Mouse (Mus musculus) heart, adult 2 months (tissue): ENCODE measurements at regions not wholly inside any gene's neighbourhood (a gene's known extent, or its start where the extent isn't known, plus 50 kb on each side); places are given as distances from the start of the nearest gene placed in this dataset.

Experiments used
- DNase-seq, 2 experiments: peaks; one replicate each; pipeline ENCODE4 v3.0.0; 2021
- H3K27ac ChIP-seq: fragments of 200-600 bp; 2 replicates; pipeline ENCODE4 v1.8.1; 2022
- H3K27me3 ChIP-seq: fragments of 200-500 bp; 2 replicates; pipeline ENCODE4 v1.6.1; 2012; ENCODE audit warnings: mild to moderate bottlenecking, low read length, inconsistent platforms, mixed read lengths; ENCODE audit not compliant: control insufficient read depth, insufficient read depth
- H3K36me3 ChIP-seq: fragments of 200-500 bp; 2 replicates; pipeline ENCODE4 v1.6.1; 2012; ENCODE audit warnings: low read length, inconsistent platforms; ENCODE audit not compliant: control insufficient read depth, insufficient read depth
- H3K4me1 ChIP-seq: fragments of 200-500 bp; 2 replicates; pipeline ENCODE4 v1.6.1; 2011; ENCODE audit warnings: low read length; ENCODE audit not compliant: control insufficient read depth, insufficient read depth
- H3K4me3 ChIP-seq: fragments of 200-600 bp; 2 replicates; pipeline ENCODE4 v1.8.1; 2022
- H3K79me2 ChIP-seq: fragments of 200-500 bp; replicated peaks from 2 replicates; pipeline ENCODE4 v1.6.1; 2012; ENCODE audit warnings: mild to moderate bottlenecking, inconsistent platforms, low read length, moderate library complexity, mixed read lengths; ENCODE audit not compliant: control insufficient read depth, insufficient read depth
- H3K9ac ChIP-seq: fragments of 200-500 bp; 2 replicates; pipeline ENCODE4 v1.6.1; 2012; ENCODE audit warnings: low read depth, mild to moderate bottlenecking, control low read depth, inconsistent platforms, low read length, mixed read lengths
- CTCF ChIP-seq: fragments of 200-600 bp; IDR thresholded peaks from 2 replicates; pipeline ENCODE4 v1.8.1; 2022; ENCODE audit warnings: antibody characterized with exemption, mild to moderate bottlenecking, moderate library complexity
- EP300 ChIP-seq: fragments of 200-500 bp; IDR thresholded peaks from 2 replicates; pipeline ENCODE4 v1.6.1; 2011; ENCODE audit warnings: low read depth, low read length, control low read depth; ENCODE audit not compliant: insufficient read depth
- POLR2A ChIP-seq: fragments of 200-500 bp; IDR thresholded peaks from 2 replicates; pipeline ENCODE4 v1.6.1; 2011; ENCODE audit warnings: mild to moderate bottlenecking, low read depth, low read length, control low read depth; ENCODE audit not compliant: insufficient read depth
- WGBS: fragments of 180-500 bp; shearing (Covaris S2); methylation state at CpG from one replicate; pipeline ENCODE4 v1.1.7; 2018; 5-methylcytosine and 5-hydroxymethylcytosine counted together
- intact Hi-C: fragments of 180-260 bp; cut with DNase I; formaldehyde crosslinking; loops from one replicate; pipeline ENCODE4 v1.15.1; 2025

- H3K4me1 ChIP-seq, result no peaks in the 10 kb centered on the region
- WGBS, result 81% methylated on average over 3 of the region's 3 CpGs
Observed at GRCm38 (mm10) chr7:40738174-40738573, 160.0 kb upstream of the Vstm2b start.

GRCm38 (mm10) chr7:40742553-40743151 is 155.5 kb upstream of the Vstm2b start:
- no peak for DNase-seq
- WGBS, result 45% methylated on average over 4 of the region's 4 CpGs
- intact Hi-C loops, result loop anchor here (10.0 kb wide), 1 partner anchor 62 kb away; no protein-coding TSS in a partner anchor
- no peak for TF ChIP-seq POLR2A
- no peak for TF ChIP-seq EP300
- TF ChIP-seq CTCF, result no peak
- Histone ChIP-seq H3K27ac (no peak overlapping the region), H3K9ac (no peak overlapping the region), H3K4me1 (no peaks in the 10 kb centered on the region), H3K79me2 (no peaks in the 10 kb centered on the region), H3K4me3 (no peak overlapping the region), H3K36me3 (no peaks in the 10 kb centered on the region), H3K27me3 (no peaks in the 10 kb centered on the region)

More at GRCm38 (mm10) chr7:40738174-40738573, 160.0 kb upstream of the Vstm2b start:
- H3K27me3 ChIP-seq, result no peaks in the 10 kb centered on the region
- intact Hi-C loops, result no loop called here
- DNase-seq, result no peak
- no peak overlapping the region for H3K9ac ChIP-seq
- no peak overlapping the region for H3K27ac ChIP-seq
- TF ChIP-seq POLR2A (no peak), CTCF (no peak), EP300 (no peak)
- no peak overlapping the region for H3K4me3 ChIP-seq
- H3K36me3 ChIP-seq, result no peaks in the 10 kb centered on the region
- no peaks in the 10 kb centered on the region for H3K79me2 ChIP-seq

- intact Hi-C loops, result no loop called here
Observed at GRCm38 (mm10) chr7:40751779-40752178, 146.3 kb upstream of the Vstm2b start.

GRCm38 (mm10) chr7:40752195-40752594 is 145.9 kb upstream of the Vstm2b start:
- Histone ChIP-seq H3K36me3 (no peaks in the 10 kb centered on the region), H3K27me3 (no peaks in the 10 kb centered on the region), H3K79me2 (no peaks in the 10 kb centered on the region), H3K4me3 (no peak overlapping the region), H3K27ac (no peak overlapping the region), H3K9ac (no peak overlapping the region), H3K4me1 (no peaks in the 10 kb centered on the region)
- intact Hi-C loops, result no loop called here
- DNase-seq, result no peak
- TF ChIP-seq CTCF, result no peak
- TF ChIP-seq EP300, result no peak
- TF ChIP-seq POLR2A, result no peak
- WGBS, result 43% methylated on average over 3 of the region's 3 CpGs

More at GRCm38 (mm10) chr7:40751779-40752178, 146.3 kb upstream of the Vstm2b start:
- TF ChIP-seq CTCF (no peak), POLR2A (no peak), EP300 (no peak)
- no peak for DNase-seq
- H3K27ac ChIP-seq, result no peak overlapping the region
- no peak overlapping the region for H3K9ac ChIP-seq
- no peaks in the 10 kb centered on the region for H3K4me1 ChIP-seq
- no peaks in the 10 kb centered on the region for H3K27me3 ChIP-seq
- H3K4me3 ChIP-seq, result no peak overlapping the region
- 27% methylated on average over 2 of the region's 2 CpGs for WGBS
- H3K79me2 ChIP-seq, result no peaks in the 10 kb centered on the region
- no peaks in the 10 kb centered on the region for H3K36me3 ChIP-seq

GRCm38 (mm10) chr7:40753490-40753889 is 144.6 kb upstream of the Vstm2b start:
- no peak for DNase-seq
- Histone ChIP-seq H3K4me3 (no peak overlapping the region), H3K4me1 (no peaks in the 10 kb centered on the region), H3K27ac (no peak overlapping the region), H3K27me3 (no peaks in the 10 kb centered on the region), H3K79me2 (no peaks in the 10 kb centered on the region), H3K36me3 (no peaks in the 10 kb centered on the region), H3K9ac (no peak overlapping the region)
- WGBS, result 23% methylated on average over 1 of the region's 1 CpGs
- intact Hi-C loops, result no loop called here
- TF ChIP-seq POLR2A, result no peak

GRCm38 (mm10) chr7:40762520-40762919 is 135.6 kb upstream of the Vstm2b start:
- 7% methylated on average over 5 of the region's 5 CpGs for WGBS
- Histone ChIP-seq H3K4me3 (no peak overlapping the region), H3K36me3 (no peaks in the 10 kb centered on the region), H3K4me1 (no peaks in the 10 kb centered on the region), H3K79me2 (no peaks in the 10 kb centered on the region), H3K27me3 (no peaks in the 10 kb centered on the region), H3K27ac (no peak overlapping the region), H3K9ac (no peak overlapping the region)
- TF ChIP-seq CTCF, result no peak
- no peak for TF ChIP-seq EP300
- no peak for TF ChIP-seq POLR2A
- intact Hi-C loops, result no loop called here
- no peak for DNase-seq
